Mouse (Mus musculus) olfactory bulb, adult 2 months (tissue): ENCODE data around the gene Zfp800.

Experiments used
- CTCF ChIP-seq: fragments of 200-500 bp; IDR thresholded peaks from 2 replicates; pipeline ENCODE4 v1.5.1; 2012; ENCODE audit warnings: low read depth, mild to moderate bottlenecking, low read length, moderate library complexity; ENCODE audit not compliant: insufficient read depth
- POLR2A ChIP-seq: fragments of 200-500 bp; IDR thresholded peaks from 2 replicates; pipeline ENCODE4 v1.6.1; 2012; ENCODE audit warnings: mild to moderate bottlenecking, low read depth, low read length, moderate library complexity; ENCODE audit not compliant: insufficient read depth

- no peak for TF ChIP-seq CTCF
- no peak for TF ChIP-seq POLR2A
Observed at GRCm38 (mm10) chr6:28430795-28431537, 33.2 kb upstream of the Zfp800 start.
